Mouse (Mus musculus): ENCODE data around the gene Klhl30. TPM values are rescaled to one million over a fixed set of nuclear protein-coding genes. Genes with fewer than 3 reads are reported as not detected.

The Klhl30 gene
- total RNA-seq, 2 experiments from 2014 or later, result 0.14 TPM; not detected in 1

- H3K27ac ChIP-seq, result no peak within 1 kb of the TSS
- intact Hi-C loops (cut with DNase I), result no loop called here
- H3K4me3 ChIP-seq, result peak within 1 kb of the TSS; percentile 43
- peak; percentile 81 for TF ChIP-seq CTCF (IDR thresholded peaks at IDR 0.05)
- DNase-seq (ENCODE audit: extremely low spot score in 1 of 2, low spot score in 2 of 2), result peak; percentile 37 to 43
These were observed 15.6 kb downstream of the Klhl30 start, which contains the start of gene Erfe for GRCm38 (mm10) chr1:91366215-91367108. Gene Erfe, plus strand, starts transcription at chr1:91366430.

- no peak overlapping the region for H3K27ac ChIP-seq
- intact Hi-C loops (cut with DNase I), result no loop called here
- no peak for TF ChIP-seq CTCF (IDR thresholded peaks at IDR 0.05)
These were observed 16.5 kb downstream of the Klhl30 start for GRCm38 (mm10) chr1:91367295-91367694.

DNA sequence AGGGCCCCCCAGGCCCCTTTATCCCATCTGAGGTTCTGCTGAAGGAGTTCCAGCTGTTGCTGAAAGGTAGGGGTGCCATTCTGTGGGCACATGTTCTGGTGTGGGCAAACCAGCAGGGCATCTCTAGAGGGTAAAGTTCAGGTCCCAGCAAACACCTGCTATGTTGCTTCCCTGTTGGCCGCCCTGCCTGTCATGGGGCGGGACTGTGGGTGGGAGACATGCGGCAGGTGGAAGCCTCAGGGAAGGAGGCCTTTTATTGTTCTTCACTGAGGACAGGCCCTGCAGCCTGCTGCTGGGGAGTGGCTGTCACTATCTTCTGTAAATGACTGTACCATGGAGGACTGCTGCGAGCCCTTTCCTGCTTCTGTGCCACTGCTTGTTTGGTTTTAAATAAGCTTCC, 18.6 kb downstream of the Klhl30 start:
- no peak overlapping the region for H3K27ac ChIP-seq
- intact Hi-C loops (cut with DNase I), result no loop called here
- TF ChIP-seq CTCF (IDR thresholded peaks at IDR 0.05), result no peak
- no peak overlapping the region for H3K4me3 ChIP-seq
- DNase-seq (ENCODE audit: extremely low spot score in 1 of 2, low spot score in 2 of 2), result no peak

More at GRCm38 (mm10) chr1:91367295-91367694, 16.5 kb downstream of the Klhl30 start:
- H3K4me3 ChIP-seq, result no peak overlapping the region
- no peak for DNase-seq (ENCODE audit: extremely low spot score in 1 of 2, low spot score in 2 of 2)

DNA sequence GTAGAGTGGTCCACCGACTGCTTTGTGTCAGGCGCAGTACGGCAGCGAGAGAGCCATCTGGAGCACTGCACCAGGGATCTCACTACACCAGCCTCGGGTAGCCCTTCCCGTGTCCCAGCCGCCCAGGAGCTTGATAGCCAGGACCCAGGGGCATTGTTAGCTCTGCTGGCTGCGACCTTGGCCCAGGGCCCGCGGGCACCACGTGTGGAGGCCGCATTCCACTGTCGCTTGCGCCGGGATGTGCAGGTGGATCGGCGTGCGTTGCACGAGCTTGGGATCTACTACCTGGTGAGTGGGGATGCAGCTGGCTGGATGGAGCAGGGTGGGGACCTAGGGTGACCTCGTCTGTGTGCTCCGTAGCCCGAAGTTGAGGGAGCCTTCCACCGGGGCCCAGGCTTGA, 19.2 kb downstream of the Klhl30 start:
- Histone ChIP-seq H3K4me3 (no peak overlapping the region), H3K27ac (no peak overlapping the region)
- intact Hi-C loops (cut with DNase I), result no loop called here
- DNase-seq (ENCODE audit: extremely low spot score in 1 of 2, low spot score in 2 of 2), result no peak
- TF ChIP-seq CTCF (IDR thresholded peaks at IDR 0.05), result no peak

DNA sequence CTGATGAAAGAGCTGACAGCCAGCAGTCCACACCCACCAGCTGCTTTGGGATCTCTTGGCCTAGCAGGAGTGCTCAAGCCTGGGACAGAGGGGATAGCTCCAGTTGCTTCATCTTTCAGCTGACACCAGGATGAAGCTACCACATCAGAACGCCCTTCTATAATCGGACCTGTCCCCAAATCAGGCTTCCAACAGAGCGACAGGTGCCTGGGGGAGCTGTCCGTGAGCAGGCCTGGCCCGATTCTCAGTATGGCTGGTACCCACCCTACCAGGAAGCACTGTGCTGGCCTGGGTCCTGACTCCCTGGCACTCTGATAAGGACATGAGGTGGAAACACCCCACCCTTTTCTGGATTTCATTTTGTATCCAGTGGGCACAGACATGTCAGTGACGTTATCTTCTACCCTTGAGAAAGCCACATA, 22.6 kb downstream of the Klhl30 start:
- Histone ChIP-seq H3K27ac (no peak overlapping the region), H3K4me3 (no peak overlapping the region)
- no peak for DNase-seq (ENCODE audit: extremely low spot score in 1 of 2, low spot score in 2 of 2)
- intact Hi-C loops (cut with DNase I), result no loop called here
- no peak for TF ChIP-seq CTCF (IDR thresholded peaks at IDR 0.05)

DNA sequence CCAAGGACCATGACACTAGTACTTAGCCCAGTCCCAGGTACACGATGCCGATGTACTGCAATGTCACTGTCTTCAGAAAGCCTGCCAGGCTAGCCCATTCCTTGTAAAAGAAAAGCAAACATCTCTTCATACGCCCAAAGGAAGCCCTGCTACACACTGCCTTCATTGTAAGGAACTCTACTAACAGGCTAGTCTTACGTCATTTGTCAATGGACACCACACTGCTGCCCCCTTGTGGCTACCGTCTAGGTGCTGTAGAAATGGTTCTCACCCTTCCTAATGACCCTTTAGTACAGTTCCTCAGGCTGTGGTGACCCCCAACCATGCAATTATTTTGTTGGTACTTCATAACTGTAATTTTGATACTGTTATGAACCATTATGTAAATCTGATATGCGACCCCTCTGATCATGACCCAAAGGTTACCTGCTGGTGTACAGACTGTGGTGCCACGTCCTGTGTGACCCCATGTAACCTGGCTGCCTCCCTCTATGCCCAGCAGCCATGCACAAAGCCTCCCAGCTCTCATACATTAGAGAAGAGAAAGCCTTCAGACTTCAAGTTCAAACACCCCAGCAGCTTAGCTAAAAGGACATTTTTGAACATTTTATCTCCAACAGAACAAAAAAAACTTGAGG, 29.8 kb downstream of the Klhl30 start:
- intact Hi-C loops (cut with DNase I), result loop anchor here (1.0 to 10.0 kb wide), 3 partner anchors 34 to 456 kb away; no protein-coding TSS in a partner anchor

DNA sequence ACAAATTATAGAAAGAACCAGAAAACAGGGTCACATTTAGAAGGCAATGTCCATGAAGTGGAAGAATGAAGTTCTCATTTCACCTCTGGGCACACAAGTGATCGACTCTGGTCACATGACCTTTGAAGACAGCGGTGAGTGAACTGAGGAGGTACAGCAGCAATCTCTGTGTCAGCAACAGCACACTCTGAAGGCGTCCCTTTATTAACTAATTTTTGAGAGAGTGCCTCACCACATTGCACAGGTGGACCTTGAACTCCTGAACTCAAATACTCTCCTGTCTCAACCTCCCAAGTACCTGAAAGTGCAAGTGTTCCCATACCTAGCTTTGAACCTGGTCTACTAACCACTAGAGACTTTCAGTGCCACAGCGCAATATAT, 30.3 kb downstream of the Klhl30 start:
- Histone ChIP-seq H3K27ac (no peak overlapping the region), H3K4me3 (no peak overlapping the region)
- no peak for DNase-seq (ENCODE audit: extremely low spot score in 1 of 2, low spot score in 2 of 2)
- intact Hi-C loops (cut with DNase I), result loop anchor here (5.0 to 10.0 kb wide), 2 partner anchors 199 to 456 kb away; no protein-coding TSS in a partner anchor
- no peak for TF ChIP-seq CTCF (IDR thresholded peaks at IDR 0.05)

More for the DNA sequence above, 29.8 kb downstream of the Klhl30 start:
- DNase-seq (ENCODE audit: extremely low spot score in 1 of 2, low spot score in 2 of 2), result peak; percentile 67 to 76
- Histone ChIP-seq H3K4me3 (no peak overlapping the region), H3K27ac (no peak overlapping the region)
- peak; percentile 89 for TF ChIP-seq CTCF (IDR thresholded peaks at IDR 0.05)

GRCm38 (mm10) chr1:91390369-91390768, 39.6 kb downstream of the Klhl30 start:
- no peak for TF ChIP-seq CTCF (IDR thresholded peaks at IDR 0.05)
- no peak for DNase-seq (ENCODE audit: extremely low spot score in 1 of 2, low spot score in 2 of 2)
- Histone ChIP-seq H3K4me3 (no peak overlapping the region), H3K27ac (no peak overlapping the region)
- intact Hi-C loops (cut with DNase I), result no loop called here

- intact Hi-C loops (cut with DNase I), result loop anchor here (1.0 kb wide), 1 partner anchor 61 kb away; the partner anchor contains the start of gene Per2
- Histone ChIP-seq H3K4me3 (peak overlapping the region; percentile 75), H3K27ac (peak overlapping the region; percentile 93; the same call in 1 of the 2 replicates)
- TF ChIP-seq CTCF (IDR thresholded peaks at IDR 0.05), result no peak
- no peak for DNase-seq (ENCODE audit: extremely low spot score in 1 of 2, low spot score in 2 of 2)
These were observed 47.1 kb downstream of the Klhl30 start for GRCm38 (mm10) chr1:91397927-91398259.

DNA sequence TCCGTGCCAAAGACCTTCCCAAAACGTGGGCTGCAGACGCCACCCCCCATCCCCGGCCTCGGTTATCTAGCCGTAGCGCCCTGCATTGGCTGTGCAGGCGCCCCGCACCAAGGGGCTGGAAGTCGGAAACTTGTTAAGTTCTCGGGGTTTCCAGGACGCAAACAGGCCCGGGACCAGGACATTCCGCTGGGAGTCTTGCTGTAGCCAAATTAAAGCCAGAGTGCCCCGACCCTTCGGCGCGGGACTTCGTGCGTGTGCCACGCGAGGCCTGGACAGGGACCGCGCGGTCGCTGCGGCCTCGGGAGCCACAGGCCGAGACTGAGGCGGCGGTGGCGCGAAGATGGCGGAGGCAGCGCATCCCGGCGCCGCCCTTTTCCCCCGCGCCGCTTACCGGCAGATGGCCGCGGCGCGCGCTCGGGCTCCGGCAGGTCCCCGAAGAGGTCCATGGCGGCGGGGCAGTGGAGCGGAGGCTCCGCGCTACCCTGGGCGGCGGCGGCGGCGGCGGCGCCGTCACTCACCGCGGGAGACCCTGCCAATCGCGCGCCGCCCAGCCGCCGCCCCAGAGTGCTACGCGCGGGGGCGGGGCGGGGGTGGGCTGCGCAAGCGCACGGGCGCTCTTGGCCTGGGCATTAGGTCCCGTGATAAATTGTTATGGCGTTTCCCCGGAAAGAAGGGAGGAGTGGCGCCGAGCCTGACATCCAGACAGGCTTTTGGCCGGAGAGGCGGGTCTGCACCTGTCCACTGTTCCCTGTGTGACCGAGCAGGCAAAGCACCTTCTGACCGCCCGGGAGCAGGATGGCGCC, 47.6 kb downstream of the Klhl30 start, which contains the start of gene Ilkap:
Gene Ilkap (minus strand): TSS at position 556 of the 803 bp plus-strand sequence.
- intact Hi-C loops (cut with DNase I), result loop anchor here (1.0 kb wide), 1 partner anchor 61 kb away; the partner anchor contains the start of gene Per2
- DNase-seq (ENCODE audit: extremely low spot score in 1 of 2, low spot score in 2 of 2), result peak; percentile 76 to 78
- TF ChIP-seq CTCF (IDR thresholded peaks at IDR 0.05), result no peak; the same call in 1 of the 2 replicates

GRCm38 (mm10) chr1:91404976-91405375, 54.2 kb downstream of the Klhl30 start:
- no peak overlapping the region for H3K27ac ChIP-seq
- no peak for TF ChIP-seq CTCF (IDR thresholded peaks at IDR 0.05)
- DNase-seq (ENCODE audit: extremely low spot score in 1 of 2, low spot score in 2 of 2), result no peak
- H3K4me3 ChIP-seq, result no peak overlapping the region
- intact Hi-C loops (cut with DNase I), result no loop called here

More for the DNA sequence above, 47.6 kb downstream of the Klhl30 start, which contains the start of gene Ilkap:
- Histone ChIP-seq H3K4me3 (peak within 1 kb of the TSS; percentile 75), H3K27ac (peak within 1 kb of the TSS; percentile 93)
